Mouse (Mus musculus) lung, embryonic 16.5 days (tissue): ENCODE measurements around the gene Nlrp3. TPM values are rescaled to one million over a fixed set of nuclear protein-coding genes. Genes with fewer than 3 reads are reported as not detected.

Experiments
- polyA plus RNA-seq: library from polyadenylated mRNA; unstranded; fragments of >200 nt; fragmentation: Nextera tagmentation; extraction: Ambion mirVana; gene quantifications from 2 replicates; pipeline ENCODE4 v1.2.1, GENCODE M21; 2015

The Nlrp3 gene
- polyA plus RNA-seq, 1 experiment from 2014 or later, result 0.31 TPM

Other genes starting within 250 kb of the Nlrp3 start
- gene Wnt9a, start 234.6 kb upstream of the Nlrp3 start, polyA plus RNA-seq, result 3.9 and 4.1 TPM in 2 replicates
- gene Prss38, start 165.9 kb upstream of the Nlrp3 start, polyA plus RNA-seq, result not detected in 2 replicates
- gene Jmjd4, start 91.5 kb upstream of the Nlrp3 start, polyA plus RNA-seq, result 9.8 and 10.3 TPM in 2 replicates
- gene Snap47, start 90.4 kb upstream of the Nlrp3 start, polyA plus RNA-seq, result 92.9 and 94.0 TPM in 2 replicates
- 7.8 and 10.0 TPM in 2 replicates for gene Zfp867, start 69.1 kb upstream of the Nlrp3 start, polyA plus RNA-seq
- gene Zkscan17, start 14.8 kb upstream of the Nlrp3 start, polyA plus RNA-seq, result 24.5 and 25.2 TPM in 2 replicates
- gene Olfr222, start 34.7 kb downstream of the Nlrp3 start, polyA plus RNA-seq, result not detected in 2 replicates
- not detected in 2 replicates for gene Olfr223, start 51.7 kb downstream of the Nlrp3 start, polyA plus RNA-seq
- 52.9 and 59.0 TPM in 2 replicates for gene Mprip, start 119.7 kb downstream of the Nlrp3 start, polyA plus RNA-seq
- gene Pld6, start 246.1 kb downstream of the Nlrp3 start, polyA plus RNA-seq, result 7.9 and 10.3 TPM in 2 replicates